Mouse (Mus musculus) CD8-positive naive resting alpha-beta T cell, adult 2 months (primary cell): ENCODE measurements at regions not wholly inside any gene's neighbourhood (a gene's known extent, or its start where the extent isn't known, plus 50 kb on each side); places are given as distances from the start of the nearest gene placed in this dataset.

Experiments used
- DNase-seq, 2 experiments: peaks; one replicate each; pipeline ENCODE4 v3.0.0; 2022; ENCODE audit warnings: low read depth in 2 of 2, low spot score in 2 of 2

GRCm38 (mm10) chr15:62353786-62354185, 1431.0 kb upstream of the A1bg start:
- DNase-seq = no peak

DNA sequence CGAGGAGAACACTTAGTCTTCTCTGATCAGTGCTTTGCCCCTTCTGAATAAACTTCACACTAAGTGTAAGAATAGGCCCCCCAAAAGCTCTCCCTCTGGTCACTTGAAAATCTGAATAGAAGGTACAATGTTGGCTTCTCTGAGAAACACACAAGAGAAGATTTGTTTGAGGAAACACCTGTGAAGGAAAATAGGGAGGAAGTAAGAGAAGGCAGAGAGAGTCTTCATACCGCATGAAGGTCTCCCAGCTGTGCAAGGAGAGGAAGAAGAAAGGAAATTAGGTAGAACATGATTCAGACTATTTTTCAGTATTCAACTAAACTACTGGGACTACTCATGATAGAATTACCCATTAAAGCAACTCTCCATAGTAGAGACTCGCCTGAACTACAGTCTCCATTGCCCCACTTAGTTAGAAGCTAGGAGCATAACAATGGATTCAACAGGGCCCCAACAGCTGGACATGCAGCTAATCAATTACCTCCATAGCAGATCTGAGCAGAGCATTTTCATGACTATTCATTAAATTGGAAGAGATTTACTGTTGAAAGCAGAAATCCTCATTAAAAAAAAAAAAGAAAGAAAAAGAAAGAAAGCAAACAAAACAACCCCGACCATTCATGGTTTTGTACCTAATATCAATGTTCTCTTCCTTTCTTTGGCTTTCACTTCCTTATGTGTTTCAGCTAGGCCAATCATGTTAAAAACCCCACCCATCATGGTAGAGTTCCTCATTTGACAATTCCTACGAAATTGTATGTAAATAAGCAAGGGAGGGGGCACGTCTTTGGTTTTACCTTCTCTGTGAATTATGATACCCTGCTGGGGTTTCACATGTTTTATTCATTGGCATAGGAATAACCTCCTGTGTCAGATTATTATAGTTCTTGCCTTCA, 1428.3 kb upstream of the A1bg start:
- no peak for DNase-seq

DNA sequence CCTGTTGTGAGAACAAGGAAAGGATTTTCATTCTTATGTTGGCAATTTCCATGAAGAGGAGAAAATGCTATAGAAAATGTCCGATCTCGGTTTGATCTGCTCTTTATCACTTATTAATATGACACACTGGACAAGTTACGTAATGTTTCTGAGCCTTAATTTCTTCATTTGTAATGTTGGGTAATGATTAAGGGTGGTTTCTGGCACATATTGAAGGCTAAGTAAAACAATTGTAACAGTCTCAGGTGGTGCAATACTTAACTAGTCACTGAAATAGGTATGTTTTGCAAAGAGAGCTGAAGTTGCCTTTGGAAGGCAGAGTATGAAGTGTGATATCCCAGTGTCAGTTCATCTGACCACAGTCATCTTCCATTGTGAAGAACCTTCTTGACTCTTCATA, 1427.2 kb upstream of the A1bg start:
- DNase-seq = no peak

GRCm38 (mm10) chr15:62348956-62349355, 1426.1 kb upstream of the A1bg start:
- no peak for DNase-seq

GRCm38 (mm10) chr15:62347697-62348096, 1424.9 kb upstream of the A1bg start:
- DNase-seq = no peak

GRCm38 (mm10) chr15:62345893-62346292, 1423.1 kb upstream of the A1bg start:
- no peak for DNase-seq

GRCm38 (mm10) chr15:62336454-62337284, 1413.9 kb upstream of the A1bg start:
- DNase-seq = no peak

DNA sequence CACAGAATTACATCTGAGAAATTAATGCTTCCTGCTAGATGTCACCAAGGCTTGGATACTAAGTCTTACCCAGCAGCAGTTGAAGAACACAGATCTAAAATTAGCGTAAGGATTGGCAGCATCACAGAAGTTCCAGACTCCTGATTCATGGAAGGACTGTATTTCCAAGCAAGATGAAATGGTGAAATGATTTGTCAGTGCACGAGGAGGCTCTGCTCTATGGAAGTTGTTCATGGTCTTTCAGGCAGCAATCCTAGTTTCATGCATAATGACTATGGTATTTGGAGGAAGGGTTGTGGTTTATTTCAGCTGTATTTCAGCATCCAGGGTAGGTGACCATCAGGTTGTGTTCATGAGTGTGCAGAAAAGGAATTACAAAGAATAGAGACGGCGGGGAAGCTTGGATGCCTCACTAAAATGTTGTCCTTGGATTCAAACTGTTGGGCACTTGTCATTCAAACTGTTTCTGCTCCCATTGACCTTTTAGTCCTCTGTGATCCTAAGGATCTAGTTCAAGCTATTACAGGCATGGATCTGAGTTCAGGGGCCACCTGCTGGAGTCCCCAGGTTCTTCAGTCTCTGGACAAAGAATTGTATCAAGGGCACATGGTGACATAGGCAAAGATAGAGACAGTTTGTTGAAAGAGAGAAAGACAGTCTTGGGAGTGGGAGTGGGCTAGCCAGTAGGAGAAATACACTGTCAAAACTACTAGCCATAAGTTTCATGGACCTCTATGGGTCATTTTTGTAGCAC, 1411.6 kb upstream of the A1bg start:
- no peak for DNase-seq

- DNase-seq = no peak
Observed at GRCm38 (mm10) chr15:62332129-62332528, 1409.3 kb upstream of the A1bg start.

DNA sequence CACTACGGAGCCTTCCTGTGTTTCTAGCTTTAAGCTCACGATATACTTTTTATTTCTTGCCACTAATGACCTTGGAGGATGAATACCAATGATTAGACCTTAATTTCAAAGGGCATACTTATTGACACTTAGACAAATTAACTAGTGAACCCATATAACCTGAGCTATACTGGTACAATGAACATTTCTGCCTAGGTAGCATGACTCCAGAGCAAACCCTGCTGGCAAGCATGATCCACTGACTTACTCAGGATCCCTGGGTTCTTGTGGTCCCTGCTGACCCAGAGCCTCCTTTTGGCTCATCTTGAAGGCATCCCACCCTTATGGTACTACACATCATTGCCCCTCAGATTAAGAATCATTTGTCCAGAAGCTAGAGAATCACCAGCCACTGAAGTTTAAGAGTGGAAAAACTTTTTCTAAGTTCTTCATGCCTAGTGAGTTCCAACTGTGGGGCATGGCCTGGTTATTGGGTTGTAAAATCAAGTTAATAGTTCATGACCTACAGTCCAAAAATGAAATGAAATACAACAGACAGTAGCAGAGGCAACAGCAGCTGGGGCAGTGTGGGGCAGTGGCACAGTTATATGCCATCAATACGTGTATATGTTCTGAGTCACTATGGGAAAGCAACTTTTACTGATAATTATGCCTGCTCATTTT, 1408.5 kb upstream of the A1bg start:
- DNase-seq = no peak

DNA sequence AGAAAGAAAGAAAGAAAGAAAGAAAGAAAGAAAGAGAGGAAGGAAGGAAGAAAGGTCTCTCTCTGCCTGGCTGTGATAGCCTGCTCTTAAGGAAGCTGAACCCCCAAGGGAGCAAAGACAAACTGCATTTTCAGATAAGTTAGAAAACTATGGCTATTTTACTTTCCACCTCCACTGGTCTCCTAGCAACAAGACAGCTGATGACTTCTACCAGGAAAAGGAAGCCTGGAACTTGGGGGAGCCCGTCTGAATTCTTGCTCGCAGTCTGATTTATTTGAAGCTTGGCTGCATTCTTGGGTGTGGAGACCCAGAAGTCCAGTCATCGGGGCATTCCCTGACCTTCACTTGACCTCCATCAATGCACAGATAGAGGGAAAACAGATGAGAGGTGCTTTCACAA, 1406.1 kb upstream of the A1bg start:
- no peak for DNase-seq

GRCm38 (mm10) chr15:62328305-62328881, 1405.6 kb upstream of the A1bg start:
- DNase-seq = no peak

DNA sequence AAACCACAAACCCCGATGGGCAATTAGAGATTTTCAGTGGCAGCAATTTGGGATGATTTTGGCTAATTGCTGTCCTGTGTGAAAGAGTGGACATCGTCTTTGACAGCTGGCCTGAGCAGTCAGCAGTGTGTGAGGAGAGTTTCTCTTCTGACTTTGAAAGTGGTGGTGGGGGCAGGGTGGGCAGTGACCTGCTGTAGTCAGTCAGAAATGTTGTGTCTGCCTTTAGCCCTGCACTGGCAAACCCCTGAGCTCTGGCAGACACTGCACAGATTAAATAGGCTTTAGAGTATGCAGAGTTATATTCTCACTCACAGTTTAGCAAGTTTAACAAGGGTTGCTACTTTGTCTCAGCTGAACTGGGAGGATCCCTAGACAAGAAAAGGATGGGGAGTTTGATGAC, 1404.7 kb upstream of the A1bg start:
- no peak for DNase-seq

- no peak for DNase-seq
Observed at GRCm38 (mm10) chr15:62326524-62326923, 1403.7 kb upstream of the A1bg start.

DNA sequence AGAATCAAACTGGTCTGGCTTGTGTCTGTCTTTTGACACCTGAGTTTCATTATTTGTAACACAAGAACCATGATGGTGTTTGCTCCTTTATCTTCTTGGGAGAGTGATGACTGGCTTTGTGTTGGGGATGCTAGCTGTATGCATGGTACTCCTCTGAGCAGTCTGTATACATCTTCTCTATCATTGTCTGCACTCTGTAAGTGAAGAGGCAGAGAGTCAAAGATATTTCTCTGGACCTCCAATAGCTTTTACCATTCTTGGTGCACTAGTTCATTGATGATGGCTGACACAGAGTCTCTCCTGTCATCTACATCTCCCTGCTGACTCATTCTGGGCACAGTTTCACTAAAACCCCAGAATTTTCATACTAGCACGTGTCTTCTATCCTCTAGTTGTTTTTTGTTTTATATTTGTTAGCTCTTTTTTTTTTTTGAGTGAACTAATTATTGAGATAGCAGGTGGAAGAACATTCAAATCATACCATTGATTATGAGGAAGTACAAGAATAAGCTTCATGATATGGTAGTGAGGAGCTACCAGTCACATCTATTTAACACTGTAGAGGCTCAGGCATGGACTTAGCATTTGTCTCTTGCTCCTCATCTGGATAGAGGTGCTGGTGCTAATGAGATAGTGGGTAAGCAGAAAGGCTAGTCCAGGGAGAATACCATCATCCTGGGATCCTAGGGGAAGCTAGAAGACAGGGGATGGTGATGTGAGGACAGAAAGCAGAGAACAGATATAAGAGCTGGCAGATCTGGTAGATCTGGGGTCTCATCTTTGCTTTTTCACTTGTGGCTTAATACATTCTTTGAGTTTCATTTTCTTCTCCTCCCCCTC, 1402.9 kb upstream of the A1bg start:
- DNase-seq = no peak

DNA sequence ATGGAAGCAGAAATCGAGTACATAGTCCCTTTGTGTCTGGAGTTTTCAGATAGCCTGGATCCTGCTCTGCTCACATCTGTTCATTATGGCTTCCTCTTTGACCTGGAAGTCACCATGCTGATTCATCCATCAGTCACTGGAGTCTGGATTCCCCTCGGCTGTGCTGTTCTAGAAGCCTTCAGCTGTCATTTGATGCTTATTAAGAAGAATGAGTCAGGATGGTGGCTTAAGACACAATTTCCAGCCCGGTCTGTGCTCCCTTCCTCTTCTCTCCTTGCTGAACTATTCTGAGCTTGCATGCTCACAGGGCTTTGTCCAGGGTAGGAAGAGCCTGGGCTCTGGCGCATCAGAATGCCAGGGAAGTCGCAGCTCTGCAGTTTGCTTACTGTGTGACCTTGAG, 1398.2 kb upstream of the A1bg start:
- no peak for DNase-seq

- DNase-seq = no peak
Observed at GRCm38 (mm10) chr15:62314449-62314848, 1391.6 kb upstream of the A1bg start.

- DNase-seq = no peak
Observed at GRCm38 (mm10) chr15:62302233-62302632, 1379.4 kb upstream of the A1bg start.

DNA sequence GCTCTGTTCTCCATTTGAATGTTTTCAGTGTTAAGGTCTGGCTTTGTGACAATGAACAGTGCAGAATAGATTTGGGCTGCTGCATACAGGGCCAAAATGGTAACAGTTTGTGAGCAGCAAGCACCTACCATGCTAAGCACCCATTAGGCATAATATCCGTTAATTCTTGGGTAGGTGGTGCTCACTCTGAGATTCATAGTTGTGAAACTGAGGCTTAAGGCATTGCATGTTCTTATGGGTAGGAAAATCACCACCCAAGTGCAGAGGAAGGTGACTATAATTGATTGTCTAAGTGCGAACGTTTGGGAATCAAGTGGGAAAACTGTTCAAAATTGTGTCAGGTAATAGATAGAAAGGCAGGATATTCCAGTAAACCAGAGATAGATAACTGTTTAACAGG, 1378.8 kb upstream of the A1bg start:
- no peak for DNase-seq

GRCm38 (mm10) chr15:62297138-62297537, 1374.3 kb upstream of the A1bg start:
- DNase-seq = no peak
